8 mouse cellular contexts compared by ENCODE assay signal in genomic region chr17:70852011-70852685, GRCm38 (mm10). TPM values are rescaled to one million over a fixed set of nuclear protein-coding genes. Genes with fewer than 3 reads are reported as not detected.
DNase-seq lines count a peak whose midpoint lies in the region; ATAC-seq lines count a peak whose summit lies in the region.

No protein-coding gene starts in this region.

- peaks cover 57% of the 10 kb centered on the region for H3K4me1 ChIP-seq in forebrain, embryonic 16.5 days (replicated peaks; ENCODE audit: control insufficient read depth, insufficient read depth, low read length)
- H3K4me1 ChIP-seq in liver, embryonic 16.5 days (ENCODE audit: control insufficient read depth, low read depth, low read length) = peaks cover 10% of the 10 kb centered on the region
- peaks cover 30% of the 10 kb centered on the region for H3K4me1 ChIP-seq in neural tube, embryonic 12.5 days

- 0% methylated on average over 29 of the region's 29 CpGs for WGBS in forebrain, embryonic 16.5 days
- under 1% methylated on average over 29 of the region's 29 CpGs for WGBS in liver, embryonic 16.5 days (ENCODE audit: insufficient replicate concordance)
- WGBS in neural tube, embryonic 12.5 days = under 1% methylated on average over 29 of the region's 29 CpGs

- H3K4me3 ChIP-seq in forebrain, embryonic 16.5 days (replicated peaks; ENCODE audit: low read length) = peak overlapping the region; percentile 56
- H3K4me3 ChIP-seq in liver, embryonic 16.5 days (ENCODE audit: low read depth, low read length) = peak overlapping the region; percentile 70
- H3K4me3 ChIP-seq in neural tube, embryonic 12.5 days = peak overlapping the region; percentile 57

- H3K36me3 ChIP-seq in forebrain, embryonic 16.5 days (ENCODE audit: control insufficient read depth, insufficient read depth) = no peaks in the 10 kb centered on the region
- H3K36me3 ChIP-seq in liver, embryonic 16.5 days (ENCODE audit: control insufficient read depth, insufficient read depth) = no peaks in the 10 kb centered on the region
- H3K36me3 ChIP-seq in neural tube, embryonic 12.5 days = no peaks in the 10 kb centered on the region

- peak; percentile 19 to 22 for DNase-seq in cerebellum, postnatal 25 days
- no peak for DNase-seq in cerebellum, adult 18-20 months
- DNase-seq in adrenal gland, adult 8-10 months = peak; percentile 65
- DNase-seq in induced T-regulatory cell, adult 2 months (ENCODE audit: low read depth) = peak; percentile 98
- DNase-seq in thymus, postnatal 36 days = peak; percentile 63 to 67

- no peak overlapping the region for H3K27ac ChIP-seq in forebrain, embryonic 16.5 days (ENCODE audit: low read length)
- H3K27ac ChIP-seq in liver, embryonic 16.5 days (ENCODE audit: low read length) = peak overlapping the region; percentile 88
- peak overlapping the region; percentile 83 for H3K27ac ChIP-seq in neural tube, embryonic 12.5 days

- peaks cover 12% of the 10 kb centered on the region; the same call in 1 of the 2 replicates for H3K27me3 ChIP-seq in forebrain, embryonic 16.5 days (replicated peaks; ENCODE audit: control insufficient read depth, insufficient read depth, low read length)
- H3K27me3 ChIP-seq in liver, embryonic 16.5 days (ENCODE audit: control insufficient read depth, insufficient read depth, low read depth, low read length) = peaks cover 31% of the 10 kb centered on the region
- no peaks in the 10 kb centered on the region for H3K27me3 ChIP-seq in neural tube, embryonic 12.5 days (replicated peaks)

- H3K9me3 ChIP-seq in forebrain, embryonic 16.5 days (ENCODE audit: control insufficient read depth, low read length) = no peaks in the 10 kb centered on the region
- H3K9me3 ChIP-seq in liver, embryonic 16.5 days (replicated peaks; ENCODE audit: control insufficient read depth, low read length) = no peaks in the 10 kb centered on the region
- H3K9me3 ChIP-seq in neural tube, embryonic 12.5 days = no peaks in the 10 kb centered on the region

- H3K9ac ChIP-seq in forebrain, embryonic 16.5 days (replicated peaks; ENCODE audit: low read depth, low read length) = peak overlapping the region; percentile 62
- peak overlapping the region; percentile 66 for H3K9ac ChIP-seq in liver, embryonic 16.5 days (ENCODE audit: low read depth, low read length)
- H3K9ac ChIP-seq in neural tube, embryonic 12.5 days = peak overlapping the region; percentile 72

- H3K4me2 ChIP-seq in forebrain, embryonic 16.5 days (ENCODE audit: low read length) = peak overlapping the region; percentile 87
- peak overlapping the region; percentile 76 for H3K4me2 ChIP-seq in liver, embryonic 16.5 days (ENCODE audit: low read depth, low read length)
- peak overlapping the region; percentile 93 for H3K4me2 ChIP-seq in neural tube, embryonic 12.5 days (replicated peaks)

- ATAC-seq in forebrain, embryonic 16.5 days = no peak
- ATAC-seq in liver, embryonic 16.5 days (ENCODE audit: low read depth) = no peak
- no peak for ATAC-seq in neural tube, embryonic 12.5 days (ENCODE audit: low FRiP score, low read depth)

RNA-seq across cellular contexts. Expression of gene Tgif1, which starts 1.2 kb away (rescaled TPM):
- 10 to 100 TPM; 45.8 to 61.5 (median 60.5) TPM for total RNA-seq in adrenal gland, adult 8-10 months (2022)
- polyA plus RNA-seq in forebrain, embryonic 16.5 days (2015; fragmentation: Nextera tagmentation; extraction: Ambion mirVana) = 9.7 and 11.8 TPM in 2 replicates
- 8.9 and 9.0 TPM in 2 replicates for polyA plus RNA-seq in liver, embryonic 16.5 days (2015; fragmentation: Nextera tagmentation; extraction: Ambion mirVana)
- 52.7 and 57.2 TPM in 2 replicates for polyA plus RNA-seq in neural tube, embryonic 12.5 days (2016; fragmentation: Nextera tagmentation; extraction: Ambion mirVana)

Comparison
In these comparisons a context has a peak if more than half of its experiments do, and no peak if none do; other contexts are left out.
1. DNase-seq: peak in cerebellum, postnatal 25 days (2 of 2), adrenal gland, adult 8-10 months (single experiment), induced T-regulatory cell, adult 2 months (single experiment) and thymus, postnatal 36 days (2 of 2); none in cerebellum, adult 18-20 months (0 of 2).
2. Peak in every context shown above with its lines, with median percentiles within 50 percentile points of each other: H3K4me2 ChIP-seq, H3K4me3 ChIP-seq and H3K9ac ChIP-seq.